Mouse (Mus musculus): ENCODE data around the gene B3gat3. TPM values are rescaled to one million over a fixed set of nuclear protein-coding genes. Genes with fewer than 3 reads are reported as not detected.

Gene B3gat3
- polyA plus RNA-seq, 1 experiment = 136 TPM

- no peak for TF ChIP-seq POLR2A (IDR thresholded peaks at IDR 0.05; ENCODE audit: borderline replicate concordance, extremely low read depth, insufficient read depth, insufficient read length, poor library complexity, severe bottlenecking)
- no peak for TF ChIP-seq CTCF (IDR thresholded peaks at IDR 0.05; ENCODE audit: borderline replicate concordance, extremely low read depth, insufficient read depth, insufficient read length)
- DNase-seq (ENCODE audit: low read depth) = no peak
Measured at GRCm38 (mm10) chr19:8903412-8903811, 16.8 kb upstream of the B3gat3 start.

- TF ChIP-seq CTCF (IDR thresholded peaks at IDR 0.05; ENCODE audit: borderline replicate concordance, extremely low read depth, insufficient read depth, insufficient read length) (no peak), POLR2A (IDR thresholded peaks at IDR 0.05; ENCODE audit: borderline replicate concordance, extremely low read depth, insufficient read depth, insufficient read length, poor library complexity, severe bottlenecking) (no peak)
- DNase-seq (ENCODE audit: low read depth) = no peak
Measured at GRCm38 (mm10) chr19:8908531-8908930, 11.6 kb upstream of the B3gat3 start.

GRCm38 (mm10) chr19:8911810-8912209 is 8.4 kb upstream of the B3gat3 start:
- DNase-seq (ENCODE audit: low read depth) = no peak
- TF ChIP-seq POLR2A (IDR thresholded peaks at IDR 0.05; ENCODE audit: borderline replicate concordance, extremely low read depth, insufficient read depth, insufficient read length, poor library complexity, severe bottlenecking) (no peak), CTCF (IDR thresholded peaks at IDR 0.05; ENCODE audit: borderline replicate concordance, extremely low read depth, insufficient read depth, insufficient read length) (no peak)

GRCm38 (mm10) chr19:8914212-8914611 is 6.0 kb upstream of the B3gat3 start:
- no peak for DNase-seq (ENCODE audit: low read depth)
- TF ChIP-seq CTCF (IDR thresholded peaks at IDR 0.05; ENCODE audit: borderline replicate concordance, extremely low read depth, insufficient read depth, insufficient read length) = no peak
- TF ChIP-seq POLR2A (IDR thresholded peaks at IDR 0.05; ENCODE audit: borderline replicate concordance, extremely low read depth, insufficient read depth, insufficient read length, poor library complexity, severe bottlenecking) = no peak

GRCm38 (mm10) chr19:8919000-8919399 is 1.2 kb upstream of the B3gat3 start:
- TF ChIP-seq POLR2A (IDR thresholded peaks at IDR 0.05; ENCODE audit: borderline replicate concordance, extremely low read depth, insufficient read depth, insufficient read length, poor library complexity, severe bottlenecking) (no peak), CTCF (IDR thresholded peaks at IDR 0.05; ENCODE audit: borderline replicate concordance, extremely low read depth, insufficient read depth, insufficient read length) (no peak)
- no peak for DNase-seq (ENCODE audit: low read depth)

- no peak for DNase-seq (ENCODE audit: low read depth)
- TF ChIP-seq CTCF (IDR thresholded peaks at IDR 0.05; ENCODE audit: borderline replicate concordance, extremely low read depth, insufficient read depth, insufficient read length) (no peak), POLR2A (IDR thresholded peaks at IDR 0.05; ENCODE audit: borderline replicate concordance, extremely low read depth, insufficient read depth, insufficient read length, poor library complexity, severe bottlenecking) (no peak)
Measured at GRCm38 (mm10) chr19:8919684-8920072, 496 bp upstream of the B3gat3 start.

GRCm38 (mm10) chr19:8920836-8921291 is 690 bp downstream of the B3gat3 start:
- peak; percentile 73 for DNase-seq (ENCODE audit: low read depth)
- TF ChIP-seq POLR2A (IDR thresholded peaks at IDR 0.05; ENCODE audit: borderline replicate concordance, extremely low read depth, insufficient read depth, insufficient read length, poor library complexity, severe bottlenecking) (no peak), CTCF (IDR thresholded peaks at IDR 0.05; ENCODE audit: borderline replicate concordance, extremely low read depth, insufficient read depth, insufficient read length) (no peak)

GRCm38 (mm10) chr19:8921741-8922140 is 1.6 kb downstream of the B3gat3 start:
- DNase-seq (ENCODE audit: low read depth) = no peak
- TF ChIP-seq CTCF (IDR thresholded peaks at IDR 0.05; ENCODE audit: borderline replicate concordance, extremely low read depth, insufficient read depth, insufficient read length) (no peak), POLR2A (IDR thresholded peaks at IDR 0.05; ENCODE audit: borderline replicate concordance, extremely low read depth, insufficient read depth, insufficient read length, poor library complexity, severe bottlenecking) (no peak)

GRCm38 (mm10) chr19:8926766-8927165 is 6.6 kb downstream of the B3gat3 start:
- DNase-seq (ENCODE audit: low read depth) = no peak

GRCm38 (mm10) chr19:8927891-8928525 is 7.8 kb downstream of the B3gat3 start:
- DNase-seq (ENCODE audit: low read depth) = no peak
- TF ChIP-seq CTCF (IDR thresholded peaks at IDR 0.05; ENCODE audit: borderline replicate concordance, extremely low read depth, insufficient read depth, insufficient read length) (no peak), POLR2A (IDR thresholded peaks at IDR 0.05; ENCODE audit: borderline replicate concordance, extremely low read depth, insufficient read depth, insufficient read length, poor library complexity, severe bottlenecking) (no peak)

More at GRCm38 (mm10) chr19:8926766-8927165, 6.6 kb downstream of the B3gat3 start:
- TF ChIP-seq POLR2A (IDR thresholded peaks at IDR 0.05; ENCODE audit: borderline replicate concordance, extremely low read depth, insufficient read depth, insufficient read length, poor library complexity, severe bottlenecking) (no peak), CTCF (IDR thresholded peaks at IDR 0.05; ENCODE audit: borderline replicate concordance, extremely low read depth, insufficient read depth, insufficient read length) (no peak)

- TF ChIP-seq CTCF (IDR thresholded peaks at IDR 0.05; ENCODE audit: borderline replicate concordance, extremely low read depth, insufficient read depth, insufficient read length) = no peak
- TF ChIP-seq POLR2A (IDR thresholded peaks at IDR 0.05; ENCODE audit: borderline replicate concordance, extremely low read depth, insufficient read depth, insufficient read length, poor library complexity, severe bottlenecking) = no peak
- DNase-seq (ENCODE audit: low read depth) = no peak
Measured at GRCm38 (mm10) chr19:8928689-8929223, 8.6 kb downstream of the B3gat3 start.

Data from brain, embryonic 14.5 days (tissue).